Mouse (Mus musculus): ENCODE measurements around the gene 6720489N17Rik. TPM values are rescaled to one million over a fixed set of nuclear protein-coding genes. Genes with fewer than 3 reads are reported as not detected.

Gene 6720489N17Rik
- polyA plus RNA-seq, 1 experiment from 2014 or later: 15.0 TPM

Small RNA genes lying within 50 kb of the gene (microRNA-seq; reads per million reads assigned to microRNA genes)
- not detected for gene Gm24020

Other genes starting within 250 kb of the 6720489N17Rik start
- gene Gm3604, start 241.0 kb downstream of the 6720489N17Rik start, polyA plus RNA-seq (2015; fragmentation: Nextera tagmentation; extraction: Ambion mirVana): 6.9 and 7.2 TPM in 2 replicates
- 13.0 and 14.5 TPM in 2 replicates for gene Gm49359, start 157.3 kb downstream of the 6720489N17Rik start, polyA plus RNA-seq (2015; fragmentation: Nextera tagmentation; extraction: Ambion mirVana)
- not detected in 2 replicates for gene Zfp935, start 65.7 kb downstream of the 6720489N17Rik start, polyA plus RNA-seq (2015; fragmentation: Nextera tagmentation; extraction: Ambion mirVana)
- gene Zfp934, start 53.0 kb downstream of the 6720489N17Rik start, polyA plus RNA-seq (2015; fragmentation: Nextera tagmentation; extraction: Ambion mirVana): 19.1 and 20.0 TPM in 2 replicates
- gene Platr25, start 136.5 kb upstream of the 6720489N17Rik start, polyA plus RNA-seq (2015; fragmentation: Nextera tagmentation; extraction: Ambion mirVana): 28.9 and 31.6 TPM in 2 replicates
- 10.2 and 10.5 TPM in 2 replicates for gene Gm5141, start 161.6 kb upstream of the 6720489N17Rik start, polyA plus RNA-seq (2015; fragmentation: Nextera tagmentation; extraction: Ambion mirVana)
- 23.3 and 28.9 TPM in 2 replicates for gene Fbp2, start 234.2 kb upstream of the 6720489N17Rik start, polyA plus RNA-seq (2015; fragmentation: Nextera tagmentation; extraction: Ambion mirVana)

All from kidney, embryonic 16.5 days (tissue).